Comparison of ENCODE assay signal across 8 mouse cellular contexts in the genomic region with DNA sequence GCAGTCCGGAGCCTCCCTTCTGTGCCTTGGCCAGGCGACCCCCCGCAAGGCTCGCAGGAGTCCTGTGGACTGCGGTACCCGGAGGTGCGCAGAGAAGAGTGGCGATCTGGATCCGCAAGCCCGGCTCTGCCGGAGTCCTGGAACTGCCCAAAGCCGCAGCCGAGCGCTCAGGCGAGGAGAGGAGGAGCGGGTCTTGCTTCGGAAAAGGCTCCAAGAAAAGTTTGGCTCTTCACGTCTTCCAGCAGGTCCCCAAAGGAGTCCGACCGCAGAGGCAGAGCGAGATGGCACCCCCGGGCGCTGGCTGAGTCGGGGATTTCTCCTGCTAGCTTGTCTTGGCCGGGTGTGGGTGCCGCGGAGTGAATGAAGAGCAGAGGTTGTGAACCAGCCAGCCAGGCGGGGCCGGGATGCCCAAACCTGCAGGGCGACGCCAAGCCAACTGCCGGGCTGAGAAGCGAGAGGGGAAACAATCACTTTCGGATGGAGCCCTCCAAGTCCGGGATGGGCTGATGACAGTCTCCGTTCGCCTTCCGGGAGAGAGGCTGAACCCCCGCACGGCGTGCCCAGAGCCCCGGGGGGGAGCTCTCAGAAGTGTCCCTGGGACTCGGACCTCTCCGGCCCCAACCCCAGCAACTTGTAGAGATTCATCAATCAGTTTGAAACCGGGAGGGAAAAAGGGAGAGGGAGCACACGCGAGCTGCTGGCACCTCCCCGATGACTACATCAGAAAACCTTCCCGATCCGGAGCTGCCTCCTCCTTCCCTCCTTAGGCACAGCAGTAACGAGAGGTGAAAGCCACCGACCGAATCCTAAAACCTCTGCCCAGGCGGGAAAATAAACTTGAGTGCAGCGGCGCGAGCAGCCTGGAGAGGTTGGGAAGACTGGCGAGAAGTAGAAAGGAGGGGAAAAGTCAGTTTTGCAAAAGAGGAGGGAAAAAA. TPM values are rescaled to one million over a fixed set of nuclear protein-coding genes. Genes with fewer than 3 reads are reported as not detected.
A peak's percentile ranks its signal among the peaks of the same experiment; 100 is the strongest.
DNase-seq lines count a peak whose midpoint lies in the region; ATAC-seq and TF ChIP-seq lines count a peak whose summit lies in the region.

No protein-coding gene starts in this region.

- H3K36me3 ChIP-seq in ES-E14 (ENCODE audit: control insufficient read depth, insufficient read depth, low read length, poor library complexity, severe bottlenecking), result no peaks in the 10 kb centered on the region
- no peaks in the 10 kb centered on the region for H3K36me3 ChIP-seq in forebrain, embryonic 16.5 days (ENCODE audit: control insufficient read depth, insufficient read depth)
- H3K36me3 ChIP-seq in lung, embryonic 14.5 days (ENCODE audit: insufficient read depth), result no peaks in the 10 kb centered on the region

- peak; percentile 45 for DNase-seq in ES-E14 (ENCODE audit: low read depth, low spot score)
- peak; percentile 18 for DNase-seq in cerebellum, adult 11-12 months
- peak; percentile 55 to 77 for DNase-seq in heart, postnatal 36 days
- DNase-seq in layer of hippocampus, adult 2 months (ENCODE audit: low spot score in 2 of 2), result peak; percentile 3 to 22
- no peak for DNase-seq in lung, embryonic 14.5 days
- peak; percentile 49 for DNase-seq in ovary, postnatal 10 days (ENCODE audit: low spot score)
- peak; percentile 44 for DNase-seq in thymus, postnatal 4 days

- H3K27me3 ChIP-seq in forebrain, embryonic 16.5 days (replicated peaks; ENCODE audit: control insufficient read depth, insufficient read depth, low read length), result peaks cover 5% of the 10 kb centered on the region; the same call in 1 of the 2 replicates
- H3K27me3 ChIP-seq in lung, embryonic 14.5 days (ENCODE audit: insufficient read depth, low read length), result no peaks in the 10 kb centered on the region

- under 1% methylated on average over 58 of the region's 58 CpGs for WGBS in forebrain, embryonic 16.5 days
- under 1% methylated on average over 58 of the region's 58 CpGs for WGBS in lung, embryonic 14.5 days

- intact Hi-C loops in heart, postnatal 36 days (cut with DNase I), result loop anchor here (2.0 to 10.0 kb wide), 6 partner anchors 99 to 1577 kb away; no protein-coding TSS in a partner anchor

- H3K9ac ChIP-seq in ES-E14 (ENCODE audit: insufficient read depth, low read depth, low read length, poor library complexity, severe bottlenecking), result peak overlapping the region; percentile 1
- H3K9ac ChIP-seq in forebrain, embryonic 16.5 days (replicated peaks; ENCODE audit: low read depth, low read length), result peak overlapping the region; percentile 85
- H3K9ac ChIP-seq in lung, embryonic 14.5 days, result peak overlapping the region; percentile 80

- no peak overlapping the region for H3K27ac ChIP-seq in ES-E14 (ENCODE audit: insufficient read depth, low read depth, low read length, poor library complexity, severe bottlenecking)
- H3K27ac ChIP-seq in forebrain, embryonic 16.5 days (ENCODE audit: low read length), result peak overlapping the region; percentile 58
- peak overlapping the region; percentile 65; the same call in 1 of the 2 replicates for H3K27ac ChIP-seq in layer of hippocampus, adult 2 months
- H3K27ac ChIP-seq in lung, embryonic 14.5 days (ENCODE audit: low read depth), result peak overlapping the region; percentile 88

- TF ChIP-seq CTCF in layer of hippocampus, adult 2 months (conservative IDR thresholded peaks at IDR 0.05), result no peak
- no peak for TF ChIP-seq CTCF in lung, embryonic 14.5 days (IDR thresholded peaks at IDR 0.05; ENCODE audit: low read depth)

- peak overlapping the region; percentile 71 to 91 for H3K4me3 ChIP-seq in ES-E14 (ENCODE audit: insufficient read depth in 1 of 2, low read depth in 1 of 2, low read length in 2 of 2, poor library complexity in 1 of 2, severe bottlenecking in 1 of 2)
- H3K4me3 ChIP-seq in forebrain, embryonic 16.5 days (replicated peaks; ENCODE audit: low read length), result peak overlapping the region; percentile 64
- H3K4me3 ChIP-seq in layer of hippocampus, adult 2 months, result peak overlapping the region; percentile 63
- H3K4me3 ChIP-seq in lung, embryonic 14.5 days (ENCODE audit: low read depth, low read length), result peak overlapping the region; percentile 78

- no peaks in the 10 kb centered on the region for H3K9me3 ChIP-seq in ES-E14 (ENCODE audit: control insufficient read depth, insufficient read depth, low read depth, low read length)
- H3K9me3 ChIP-seq in forebrain, embryonic 16.5 days (ENCODE audit: control insufficient read depth, low read length), result no peaks in the 10 kb centered on the region
- no peaks in the 10 kb centered on the region for H3K9me3 ChIP-seq in lung, embryonic 14.5 days (ENCODE audit: low read depth, low read length)

- ATAC-seq in forebrain, embryonic 16.5 days, result peak; percentile 29
- ATAC-seq in lung, embryonic 14.5 days (ENCODE audit: insufficient read depth), result peak; percentile 38

- in situ Hi-C loops in ES-E14 (cut with MboI; ENCODE audit: low sequenced_read_pairs in 2 of 2, unreplicated experiment in 2 of 2), result no loop called here

- peak overlapping the region; percentile 95 for H3K4me2 ChIP-seq in forebrain, embryonic 16.5 days (ENCODE audit: low read length)
- H3K4me2 ChIP-seq in lung, embryonic 14.5 days, result peak overlapping the region; percentile 99

- H3K4me1 ChIP-seq in ES-E14 (ENCODE audit: control insufficient read depth in 2 of 2, insufficient read depth in 2 of 2, low read length in 2 of 2, poor library complexity in 1 of 2), result no peaks in the 10 kb centered on the region
- H3K4me1 ChIP-seq in forebrain, embryonic 16.5 days (replicated peaks; ENCODE audit: control insufficient read depth, insufficient read depth, low read length), result peaks cover 10% of the 10 kb centered on the region
- H3K4me1 ChIP-seq in lung, embryonic 14.5 days (ENCODE audit: insufficient read depth), result no peaks in the 10 kb centered on the region

TF ChIP-seq in ES-E14, 5 proteins besides CTCF, POLR2A, EP300 and RAD21:
- TF ChIP-seq CHD2 (IDR thresholded peaks at IDR 0.05; ENCODE audit: low read depth, low read length) (no peak), ZNF384 (IDR thresholded peaks at IDR 0.05; ENCODE audit: low read depth, low read length) (no peak; the same call in 1 of the 2 replicates), ZC3H11A (IDR thresholded peaks at IDR 0.05; ENCODE audit: borderline replicate concordance, low read depth, low read length) (no peak), MAFK (IDR thresholded peaks at IDR 0.05; ENCODE audit: insufficient read depth, low read depth, low read length) (no peak), HCFC1 (IDR thresholded peaks at IDR 0.05; ENCODE audit: borderline replicate concordance, insufficient read depth, low read length) (0 out of 2 replicates have a peak, but pooled peaks have one; percentile 28)

RNA-seq across cellular contexts. Expression of a gene that starts 0.9 kb away (rescaled TPM):
- total RNA-seq in ES-E14 (2012; rRNA removed), result 2.5 and 3.8 TPM in 2 replicates
- 20.0 and 22.4 TPM in 2 replicates for polyA plus RNA-seq in forebrain, embryonic 16.5 days (2015; fragmentation: Nextera tagmentation; extraction: Ambion mirVana)
- total RNA-seq in heart, postnatal 36 days (2021), result 10 to 100 TPM; 22.1 to 26.5 TPM
- 1 to 10 TPM; 6.7 to 8.5 TPM for total RNA-seq in layer of hippocampus, adult 2 months (2021)
- polyA plus RNA-seq in lung, embryonic 14.5 days (2014; fragmentation: Nextera tagmentation; extraction: Ambion mirVana), result 14.8 and 15.5 TPM in 2 replicates

Comparison
In these comparisons a context has a peak if more than half of its experiments do, and no peak if none do; other contexts are left out.
1. H3K9ac ChIP-seq: peak in every context shown above with its lines; median percentile 85 in forebrain, embryonic 16.5 days; 80 in lung, embryonic 14.5 days; 1 in ES-E14.